In the genomic region with DNA sequence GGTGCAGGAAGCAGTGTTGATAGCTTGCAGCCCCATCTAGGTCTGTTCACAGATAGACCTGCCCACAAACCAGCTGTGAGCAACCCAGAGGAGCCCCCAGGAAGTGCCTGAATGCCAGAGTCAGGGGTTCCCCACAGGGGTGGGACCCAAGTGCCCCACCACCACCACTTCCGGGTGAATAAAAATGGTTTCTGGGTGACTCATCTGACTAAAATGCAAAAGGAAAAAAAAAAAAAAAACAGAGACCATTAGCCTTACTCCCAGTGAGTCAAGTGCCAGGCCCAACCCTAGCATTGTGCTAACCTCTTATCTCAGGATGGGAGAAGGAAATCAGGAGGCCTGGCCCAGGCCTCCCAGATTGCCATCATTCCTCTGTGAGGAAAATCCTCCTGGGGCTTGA, we compare ENCODE assay signal across 10 mouse cellular contexts. TPM values are rescaled to one million over a fixed set of nuclear protein-coding genes. Genes with fewer than 3 reads are reported as not detected.
A peak's percentile ranks its signal among the peaks of the same experiment; 100 is the strongest.
DNase-seq lines count a peak whose midpoint lies in the region; ATAC-seq lines count a peak whose summit lies in the region.
"Had no signal": no experiment of that assay in that cellular context is flagged by ENCODE, and none has a peak within 500 bp of the region (broad histone marks: within the 10 kb centered on the region; RNA-seq: fewer than 3 reads in every experiment).

No protein-coding gene starts in this region.

- H3K9ac ChIP-seq in lung, embryonic 15.5 days = no peak overlapping the region
- H3K9ac ChIP-seq in forebrain, embryonic 11.5 days (ENCODE audit: low read length) = no peak overlapping the region

- H3K9me3 ChIP-seq in lung, embryonic 15.5 days = no peaks in the 10 kb centered on the region
- no peaks in the 10 kb centered on the region for H3K9me3 ChIP-seq in forebrain, embryonic 11.5 days (ENCODE audit: control insufficient read depth, low read length)

- H3K4me2 ChIP-seq in lung, embryonic 15.5 days = no peak overlapping the region
- no peak overlapping the region for H3K4me2 ChIP-seq in forebrain, embryonic 11.5 days (ENCODE audit: low read depth, low read length, severe bottlenecking)
- H3K4me2 ChIP-seq: midbrain, embryonic 11.5 days had no signal

- H3K27me3 ChIP-seq in lung, embryonic 15.5 days = no peaks in the 10 kb centered on the region
- no peaks in the 10 kb centered on the region for H3K27me3 ChIP-seq in forebrain, embryonic 11.5 days (ENCODE audit: control insufficient read depth, insufficient read depth, low read length)

- H3K4me1 ChIP-seq in lung, embryonic 15.5 days = peaks cover 13% of the 10 kb centered on the region; the same call in 1 of the 2 replicates
- no peaks in the 10 kb centered on the region for H3K4me1 ChIP-seq in forebrain, embryonic 11.5 days (replicated peaks; ENCODE audit: control insufficient read depth, insufficient read depth, low read length)

- ATAC-seq in granulocyte monocyte progenitor cell, adult 5-6 weeks (replicated peaks; ENCODE audit: poor library complexity, severe bottlenecking) = peak; percentile 74
- no peak for ATAC-seq in lung, embryonic 15.5 days (ENCODE audit: borderline replicate concordance, extremely low read depth, low FRiP score, low TSS enrichment)
- ATAC-seq in forebrain, embryonic 11.5 days (replicated peaks; ENCODE audit: low FRiP score) = no peak

- intact Hi-C loops in left cerebral cortex, postnatal 4 days (cut with DNase I) = no loop called here

- WGBS in lung, embryonic 15.5 days = 24% methylated on average over 1 of the region's 1 CpGs
- WGBS in forebrain, embryonic 11.5 days = 80% methylated on average over 1 of the region's 1 CpGs

- peak overlapping the region; percentile 33 for H3K27ac ChIP-seq in lung, embryonic 15.5 days
- H3K27ac ChIP-seq in forebrain, embryonic 11.5 days (ENCODE audit: low read depth, low read length) = no peak overlapping the region

- DNase-seq in gastrocnemius, postnatal 25 days = peak; percentile 28
- DNase-seq in gastrocnemius, postnatal 10 days = no peak
- peak; percentile 68 to 79 for DNase-seq in thymus, adult 18-20 months
- DNase-seq in kidney, adult 11 months = no peak
- no peak for DNase-seq in left cerebral cortex, postnatal 4 days
- no peak for DNase-seq in forebrain, embryonic 11.5 days (ENCODE audit: low spot score)
- DNase-seq: kidney, postnatal 4 days had no signal

- H3K4me3 ChIP-seq in lung, embryonic 15.5 days = no peak overlapping the region
- H3K4me3 ChIP-seq in forebrain, embryonic 11.5 days (ENCODE audit: low read depth, low read length) = no peak overlapping the region

- no peaks in the 10 kb centered on the region; the same call in 1 of the 2 replicates for H3K36me3 ChIP-seq in lung, embryonic 15.5 days
- no peaks in the 10 kb centered on the region for H3K36me3 ChIP-seq in forebrain, embryonic 11.5 days (ENCODE audit: control insufficient read depth, insufficient read depth, low read length)

RNA-seq across cellular contexts. Expression of a gene that starts 21.5 kb away (rescaled TPM):
- total RNA-seq in gastrocnemius, postnatal 25 days (2021) = 1 to 10 TPM; 5.2 to 7.6 TPM
- 10 to 100 TPM; 14.9 to 19.6 TPM for total RNA-seq in gastrocnemius, postnatal 10 days (2021)
- 27.8 and 30.1 TPM in 2 replicates for total RNA-seq in granulocyte monocyte progenitor cell, adult 5-6 weeks (2014; fragmentation: Nextera tagmentation)
- total RNA-seq in granulocyte monocyte progenitor cell, adult 5-6 weeks (2017) = 18.4 and 19.9 TPM in 2 replicates
- 14.5 and 15.6 TPM in 2 replicates for polyA plus RNA-seq in lung, embryonic 15.5 days (2015; fragmentation: Nextera tagmentation; extraction: Ambion mirVana)
- 10 to 100 TPM; 23.6 to 30.7 TPM for total RNA-seq in left cerebral cortex, postnatal 4 days (2021)
- polyA plus RNA-seq in forebrain, embryonic 11.5 days (2014; fragmentation: Nextera tagmentation; extraction: Ambion mirVana) = 9.0 and 9.5 TPM in 2 replicates

RNA-seq across cellular contexts. Expression of a gene that starts 26.7 kb away (rescaled TPM):
- total RNA-seq in gastrocnemius, postnatal 25 days (2021) = not detected
- not detected for total RNA-seq in gastrocnemius, postnatal 10 days (2021)
- not detected in 2 replicates for total RNA-seq in granulocyte monocyte progenitor cell, adult 5-6 weeks (2014; fragmentation: Nextera tagmentation)
- total RNA-seq in granulocyte monocyte progenitor cell, adult 5-6 weeks (2017) = not detected in 2 replicates
- 0.09 and 0.30 TPM in 2 replicates for polyA plus RNA-seq in lung, embryonic 15.5 days (2015; fragmentation: Nextera tagmentation; extraction: Ambion mirVana)
- not detected for total RNA-seq in left cerebral cortex, postnatal 4 days (2021)
- polyA plus RNA-seq in forebrain, embryonic 11.5 days (2014; fragmentation: Nextera tagmentation; extraction: Ambion mirVana) = 0.15 TPM in 1 of 2 replicates, not detected in the other

Comparison
In these comparisons a context has a peak if more than half of its experiments do, and no peak if none do; other contexts are left out.
1. DNase-seq: peak in gastrocnemius, postnatal 25 days (single experiment) and thymus, adult 18-20 months (2 of 2); none in gastrocnemius, postnatal 10 days (single experiment), kidney, adult 11 months (single experiment), left cerebral cortex, postnatal 4 days (single experiment) and forebrain, embryonic 11.5 days (single experiment).